Mouse (Mus musculus) ES-Bruce4 (cell line): ENCODE results near the gene Sdhaf2.

ENCODE experiments used
- CTCF ChIP-seq: IDR thresholded peaks from one replicate; pipeline ENCODE4 v1.8.1; 2011; ENCODE audit warnings: low read depth, low read length
- POLR2A ChIP-seq: IDR thresholded peaks from one replicate; pipeline ENCODE4 v1.8.1; 2011; ENCODE audit warnings: low read length; ENCODE audit not compliant: insufficient read depth

DNA sequence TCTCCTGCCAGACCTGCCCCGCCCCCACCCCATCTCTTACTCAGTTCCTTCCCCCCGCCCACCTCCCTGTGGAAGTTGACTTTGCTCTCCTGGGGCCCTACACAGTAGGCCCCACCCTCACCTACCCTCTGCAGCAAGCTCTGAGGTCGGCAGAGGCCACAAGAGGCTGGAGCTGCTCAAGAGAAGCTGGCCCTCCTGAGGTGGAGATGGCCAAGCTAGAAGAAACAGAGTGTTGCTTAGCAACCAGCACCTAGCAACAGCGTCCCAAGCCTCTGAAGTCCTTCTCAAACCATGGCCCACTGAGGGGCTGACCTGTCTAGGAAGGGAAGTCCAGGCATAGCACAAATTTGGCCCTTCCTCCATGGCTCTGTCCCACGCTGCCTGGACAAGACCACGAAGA, 43.2 kb downstream of the Sdhaf2 start, which contains the start of gene Ppp1r32:
- TF ChIP-seq CTCF (no peak), POLR2A (no peak)
